Mouse (Mus musculus) liver, adult 2 months (tissue): Measurements from ENCODE around the gene Extl1. TPM values are rescaled to one million over a fixed set of nuclear protein-coding genes. Genes with fewer than 3 reads are reported as not detected.
A peak's percentile ranks its signal among the peaks of the same experiment; 100 is the strongest.
"Not testable (repeated sequence)": the region's sequence is repeated elsewhere in the genome, so short reads cannot be mapped to it uniquely, and the experiment has no call there.

Experiments used
- DNase-seq: peaks from one replicate; pipeline ENCODE4 v3.0.0-alpha.2; 2011; ENCODE audit warnings: low read depth, low spot score; ENCODE audit errors: extremely low read depth
- H3K27ac ChIP-seq: fragments of 200-500 bp; replicated peaks from 2 replicates; pipeline ENCODE4 v1.5.1; 2012; ENCODE audit warnings: low read depth, mild to moderate bottlenecking, control low read depth, inconsistent platforms, low read length; ENCODE audit not compliant: insufficient read depth
- H3K27me3 ChIP-seq: fragments of 200-500 bp; 2 replicates; pipeline ENCODE4 v1.6.1; 2012; ENCODE audit warnings: mild to moderate bottlenecking, moderate library complexity, low read length, inconsistent platforms; ENCODE audit not compliant: control insufficient read depth, insufficient read depth
- H3K36me3 ChIP-seq: fragments of 200-500 bp; 2 replicates; pipeline ENCODE4 v1.6.1; 2012; ENCODE audit warnings: low read length, inconsistent platforms; ENCODE audit not compliant: control insufficient read depth, insufficient read depth
- H3K4me1 ChIP-seq: fragments of 200-500 bp; 2 replicates; pipeline ENCODE4 v1.6.1; 2011; ENCODE audit warnings: low read length; ENCODE audit not compliant: control insufficient read depth, insufficient read depth
- H3K4me3 ChIP-seq: fragments of 200-500 bp; 2 replicates; pipeline ENCODE4 v1.5.1; 2011; ENCODE audit warnings: low read depth, mild to moderate bottlenecking, control low read depth, low read length, moderate library complexity; ENCODE audit not compliant: insufficient read depth
- H3K79me2 ChIP-seq: fragments of 200-500 bp; 2 replicates; pipeline ENCODE4 v1.6.1; 2012; ENCODE audit warnings: inconsistent platforms, mild to moderate bottlenecking, low read length, moderate library complexity; ENCODE audit not compliant: control insufficient read depth, insufficient read depth
- H3K9ac ChIP-seq: fragments of 200-500 bp; 2 replicates; pipeline ENCODE4 v1.6.1; 2012; ENCODE audit warnings: low read depth, mild to moderate bottlenecking, control low read depth, inconsistent platforms, low read length
- CTCF ChIP-seq: fragments of 200-500 bp; IDR thresholded peaks from 2 replicates; pipeline ENCODE4 v1.5.1; 2011; ENCODE audit warnings: low read depth, low read length, control low read depth
- POLR2A ChIP-seq: fragments of 200-500 bp; IDR thresholded peaks from 2 replicates; pipeline ENCODE4 v1.6.1; 2011; ENCODE audit warnings: low read length, control low read depth; ENCODE audit not compliant: insufficient read depth; ENCODE audit errors: extremely low read depth
- WGBS: fragments of 180-500 bp; shearing (Covaris S2); methylation state at CpG from one replicate; pipeline ENCODE4 v1.1.7; 2018; 5-methylcytosine and 5-hydroxymethylcytosine counted together
- polyA plus RNA-seq: library from polyadenylated mRNA; depleted of rRNA; stranded (reverse); fragments of >200 nt; gene quantifications from 2 replicates; pipeline ENCODE4 v1.2.3, GENCODE M21; 2012
- total RNA-seq: library from RNA; depleted of rRNA; stranded (reverse); fragments of >200 nt; gene quantifications from 2 replicates; pipeline ENCODE4 v1.2.3, GENCODE M21; 2014

Extl1 gene
- total and polyA plus RNA-seq, 2 experiments = 1.6 to 6.6 TPM

DNA sequence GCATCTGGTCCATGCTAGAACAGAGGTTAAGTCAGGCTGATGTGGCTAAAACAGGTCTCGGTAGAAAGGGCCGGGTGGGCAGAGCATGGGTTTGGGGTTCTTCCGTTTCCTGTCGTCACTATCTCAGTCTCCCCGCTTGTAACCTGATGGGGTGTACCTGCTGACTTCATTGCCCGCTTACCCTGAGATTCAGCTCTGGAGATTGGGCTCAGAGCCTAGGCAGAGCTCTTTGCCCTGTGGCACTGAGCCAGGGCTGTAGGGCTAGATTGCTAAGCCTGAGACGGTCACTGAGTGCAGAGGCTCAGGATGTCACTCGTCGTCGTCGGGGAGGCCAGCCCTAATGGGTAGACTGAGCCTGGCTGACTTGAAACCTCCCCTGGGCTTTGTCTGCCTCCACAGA lies 35.6 kb downstream of the Extl1 start:
- peak; percentile 57 for DNase-seq
- 31% methylated on average over 11 of the region's 11 CpGs for WGBS
- Histone ChIP-seq H3K79me2 (no peaks in the 10 kb centered on the region), H3K27ac (no peak overlapping the region), H3K27me3 (peaks cover 11% of the 10 kb centered on the region), H3K4me1 (no peaks in the 10 kb centered on the region), H3K9ac (no peak overlapping the region), H3K36me3 (no peaks in the 10 kb centered on the region), H3K4me3 (no peak overlapping the region)
- TF ChIP-seq CTCF (no peak), POLR2A (no peak)

DNA sequence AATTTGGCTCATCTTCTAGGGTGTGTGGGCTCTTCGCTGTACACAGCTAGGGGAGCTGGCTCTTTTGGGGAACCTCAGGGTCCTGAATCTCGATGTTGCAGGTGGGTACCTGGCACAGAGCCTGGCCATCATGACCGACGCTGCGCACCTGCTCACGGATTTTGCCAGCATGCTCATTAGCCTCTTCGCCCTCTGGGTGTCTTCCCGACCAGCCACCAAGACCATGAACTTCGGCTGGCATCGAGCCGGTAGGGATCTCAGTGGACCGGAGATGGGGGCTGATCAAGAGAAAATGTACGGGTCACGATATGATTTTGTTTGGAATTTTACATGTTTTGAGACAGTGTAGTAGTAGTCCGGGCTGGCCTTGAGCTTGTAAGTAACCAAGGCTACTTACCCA lies 37.8 kb downstream of the Extl1 start:
- H3K36me3 ChIP-seq = no peaks in the 10 kb centered on the region
- WGBS = 91% methylated on average over 15 of the region's 15 CpGs
- peaks cover 14% of the 10 kb centered on the region for H3K27me3 ChIP-seq
- no peak overlapping the region for H3K9ac ChIP-seq
- H3K4me3 ChIP-seq = no peak overlapping the region
- H3K27ac ChIP-seq = no peak overlapping the region
- DNase-seq = no peak
- TF ChIP-seq CTCF = no peak
- no peak for TF ChIP-seq POLR2A
- no peaks in the 10 kb centered on the region for H3K79me2 ChIP-seq
- H3K4me1 ChIP-seq = no peaks in the 10 kb centered on the region

DNA sequence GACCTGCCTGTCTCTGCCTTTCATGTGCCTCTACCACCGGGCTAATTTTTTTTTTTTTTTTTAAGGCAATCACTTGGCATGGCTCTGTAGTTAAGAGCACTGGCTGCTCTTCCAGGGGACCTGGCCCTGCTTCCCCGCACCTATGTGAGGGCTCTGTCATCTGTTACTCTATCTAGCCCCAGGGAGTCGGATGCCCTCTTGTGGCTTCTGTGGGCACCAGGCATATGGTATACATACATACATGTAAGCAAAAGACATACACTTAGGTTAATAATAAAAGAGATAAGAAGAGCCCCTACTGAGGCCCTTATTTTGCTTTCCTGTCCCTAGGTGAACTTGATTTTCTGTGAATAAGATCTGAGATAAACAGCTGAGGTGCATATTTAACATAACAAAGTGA lies 39.0 kb downstream of the Extl1 start:
- no peak for DNase-seq
- H3K36me3 ChIP-seq = no peaks in the 10 kb centered on the region
- no peak overlapping the region for H3K9ac ChIP-seq
- WGBS = 71% methylated on average over 3 of the region's 3 CpGs
- peaks cover 14% of the 10 kb centered on the region for H3K27me3 ChIP-seq
- no peaks in the 10 kb centered on the region for H3K4me1 ChIP-seq
- H3K79me2 ChIP-seq = no peaks in the 10 kb centered on the region
- H3K27ac ChIP-seq = no peak overlapping the region
- no peak overlapping the region for H3K4me3 ChIP-seq
- TF ChIP-seq CTCF (no peak), POLR2A (no peak)

- TF ChIP-seq CTCF (no peak), POLR2A (no peak)
- H3K79me2 ChIP-seq = no peaks in the 10 kb centered on the region
- no peak within 1 kb of the TSS for H3K9ac ChIP-seq
- no peak for DNase-seq
- 4% methylated on average over 61 of the region's 61 CpGs for WGBS
- no peaks in the 10 kb centered on the region for H3K4me1 ChIP-seq
- H3K27ac ChIP-seq = no peak within 1 kb of the TSS
- H3K4me3 ChIP-seq = no peak within 1 kb of the TSS
- H3K27me3 ChIP-seq = peaks cover 14% of the 10 kb centered on the region
- no peaks in the 10 kb centered on the region for H3K36me3 ChIP-seq
Observed at GRCm38 (mm10) chr4:134343071-134344031, 40.3 kb downstream of the Extl1 start, which contains the start of gene Slc30a2. Gene Slc30a2, plus strand, starts transcription at chr4:134343181.

DNA sequence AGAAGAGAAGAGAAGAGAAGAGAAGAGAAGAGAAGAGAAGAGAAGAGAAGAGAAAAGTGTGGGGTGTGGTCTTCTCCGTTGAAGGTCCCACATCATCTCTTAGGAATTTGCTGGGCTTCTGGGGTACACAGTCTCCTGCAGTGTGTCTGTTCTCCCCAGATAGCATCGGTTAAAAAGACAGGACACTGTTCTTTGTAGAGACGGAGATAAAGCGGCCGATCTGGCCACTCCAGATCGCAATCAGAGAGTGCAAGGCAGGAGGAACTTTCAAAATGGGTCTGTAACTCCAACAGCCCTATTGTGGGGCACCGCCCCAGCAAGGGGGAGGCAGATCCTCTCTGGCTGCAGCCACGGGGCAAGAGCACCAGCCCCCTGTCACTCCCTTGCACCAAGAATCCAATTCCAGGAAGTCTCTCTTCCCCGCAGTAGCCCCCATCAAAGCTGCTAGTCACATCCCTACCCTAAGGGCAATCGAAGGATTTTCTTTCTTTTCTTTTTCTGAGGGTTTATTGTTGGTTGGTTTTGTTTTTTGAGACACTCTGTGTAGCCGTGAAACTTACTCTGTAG lies 41.4 kb downstream of the Extl1 start:
- Histone ChIP-seq H3K4me1 (no peaks in the 10 kb centered on the region), H3K27me3 (peaks cover 14% of the 10 kb centered on the region), H3K27ac (no peak overlapping the region), H3K79me2 (no peaks in the 10 kb centered on the region), H3K4me3 (no peak overlapping the region), H3K9ac (no peak overlapping the region), H3K36me3 (no peaks in the 10 kb centered on the region)
- no peak for TF ChIP-seq POLR2A
- TF ChIP-seq CTCF = no peak
- DNase-seq = no peak
- 33% methylated on average over 11 of the region's 11 CpGs for WGBS

- H3K36me3 ChIP-seq, H3K4me1 ChIP-seq, H3K9ac ChIP-seq, H3K4me3 ChIP-seq, H3K27ac ChIP-seq, DNase-seq, H3K79me2 ChIP-seq: not testable (repeated sequence)
- H3K27me3 ChIP-seq = peaks cover 14% of the 10 kb centered on the region
- WGBS = 87% methylated on average over 6 of the region's 6 CpGs
Observed at GRCm38 (mm10) chr4:134341231-134341630, 42.4 kb downstream of the Extl1 start.
